Mouse (Mus musculus): Measurements from ENCODE around the gene Hrh3.

The Hrh3 gene

DNA sequence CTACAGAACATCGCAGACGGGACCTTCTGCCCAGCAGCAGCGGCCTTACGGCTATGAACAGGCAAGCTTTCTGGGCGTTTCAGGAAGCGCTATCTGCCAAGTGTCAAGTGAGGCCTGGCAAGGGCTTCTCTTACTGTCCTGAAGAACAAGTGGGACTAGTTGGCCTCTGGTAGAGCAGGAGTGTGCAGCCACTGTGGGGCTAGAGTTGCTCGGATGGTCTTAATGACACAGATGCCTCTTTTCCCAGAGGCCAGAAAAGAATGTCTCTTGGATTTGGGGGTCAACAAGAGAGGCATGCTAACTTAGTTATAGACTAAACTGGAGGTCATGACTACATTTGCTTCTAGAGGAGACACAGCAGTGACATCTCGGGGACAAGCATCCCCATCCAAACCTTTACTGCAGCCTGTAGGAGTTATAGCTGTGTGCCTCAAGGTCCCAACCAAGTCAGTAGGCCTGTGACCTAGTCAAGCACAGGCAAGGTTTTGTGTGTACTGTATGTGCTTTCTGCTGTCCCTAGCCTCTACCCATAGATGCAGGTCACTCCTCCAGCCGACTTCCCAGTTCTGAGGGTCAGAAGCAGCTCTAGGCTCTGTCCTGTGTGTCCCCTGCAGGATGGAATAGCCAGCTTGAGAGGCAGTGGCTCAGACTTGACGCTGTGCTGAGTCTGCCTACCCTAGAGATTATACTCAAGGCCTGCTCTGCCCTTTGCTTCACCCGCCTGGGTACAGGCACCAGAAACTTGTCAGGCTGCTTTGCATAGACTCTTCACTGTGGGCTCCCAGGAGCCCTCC, 40.8 kb downstream of the Hrh3 start:
- DNase-seq (ENCODE audit: low read depth), result no peak

DNA sequence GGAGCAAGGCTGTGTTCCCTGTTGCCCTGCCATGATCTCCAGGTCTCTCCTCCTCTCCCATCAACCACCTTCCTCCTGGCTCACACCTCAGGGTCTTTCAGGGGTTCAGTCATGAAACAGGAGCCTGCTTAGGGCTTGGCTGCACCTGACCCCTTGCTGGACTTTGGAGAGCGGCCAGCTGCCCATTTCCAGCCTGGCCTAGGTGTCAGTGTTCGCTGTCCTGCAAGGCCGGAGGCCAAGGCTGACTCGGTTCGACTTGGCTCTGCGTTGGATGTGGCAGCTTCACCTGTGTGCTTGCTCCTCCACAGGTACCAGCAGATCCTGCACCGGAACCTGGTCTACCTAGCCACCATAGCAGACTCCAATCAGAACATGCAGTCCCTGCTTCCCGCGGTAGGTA, 51.3 kb downstream of the Hrh3 start:
- no peak for DNase-seq (ENCODE audit: low read depth)

DNA sequence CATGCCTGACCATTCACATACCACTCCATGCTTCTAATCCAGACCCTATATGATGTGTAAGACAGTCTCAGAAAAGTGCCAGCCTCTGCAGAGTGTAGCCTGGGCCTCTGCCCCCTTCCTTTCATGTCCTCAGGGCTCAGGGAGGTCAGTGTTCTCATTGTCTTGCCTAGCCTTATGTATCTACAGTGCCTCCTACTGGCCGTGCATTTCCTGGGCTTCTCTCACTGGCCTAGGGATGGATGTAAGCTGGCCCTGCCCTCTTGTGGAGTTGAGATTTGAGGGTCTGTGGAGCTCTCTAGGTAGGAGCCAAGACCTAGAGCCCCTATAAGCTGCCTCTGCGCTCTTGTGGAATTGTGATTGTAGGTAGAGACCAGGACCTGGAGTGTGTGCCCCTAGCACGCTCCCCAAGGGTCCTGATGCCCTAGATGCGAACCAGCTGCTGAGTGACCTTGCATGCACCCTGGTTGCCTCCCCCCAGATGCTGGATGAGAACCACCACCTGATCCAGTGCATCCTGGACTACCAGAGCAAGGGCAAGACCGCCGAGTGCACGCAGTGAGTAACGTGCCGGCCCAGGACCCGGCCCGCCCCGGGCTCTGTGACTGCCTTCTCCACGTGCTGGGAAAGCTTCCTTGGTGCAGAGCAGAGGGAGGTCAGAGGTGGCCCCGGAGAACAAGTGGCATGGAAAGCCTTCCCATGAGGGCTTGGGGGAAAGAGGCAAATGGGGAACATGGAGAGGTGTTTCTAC, 52.1 kb downstream of the Hrh3 start:
- no peak for DNase-seq (ENCODE audit: low read depth)

DNA sequence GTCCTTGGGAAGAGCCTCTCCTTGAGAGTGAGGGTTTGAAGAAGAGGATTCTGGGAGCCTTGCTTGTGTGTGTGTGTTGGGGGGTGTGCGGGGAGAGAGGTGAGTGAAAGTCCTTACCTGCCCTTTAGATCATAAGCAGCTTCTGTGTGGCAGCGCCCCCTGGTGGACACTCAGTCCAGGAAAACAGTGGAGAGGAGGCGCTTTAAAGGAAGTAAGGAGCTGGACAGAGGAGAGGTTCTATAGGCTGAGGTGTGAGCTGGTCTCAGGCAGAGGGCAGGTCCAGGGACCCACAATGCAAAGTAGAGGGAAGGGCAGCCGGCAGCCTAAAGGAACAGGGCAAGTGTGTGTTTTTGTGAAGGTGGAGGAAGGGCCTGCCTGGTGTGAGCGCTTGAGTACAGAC, 53.3 kb downstream of the Hrh3 start:
- no peak for DNase-seq (ENCODE audit: low read depth)

Measured in fibroblast of lung, adult 2 months (primary cell).